Mouse (Mus musculus) ES-E14 (cell line): ENCODE data around the gene Traf4. TPM values are rescaled to one million over a fixed set of nuclear protein-coding genes. Genes with fewer than 3 reads are reported as not detected.

Source experiments
- DNase-seq: peaks from one replicate; pipeline ENCODE4 v3.0.0-alpha.2; 2013; ENCODE audit warnings: low read depth, low spot score
- H3K27ac ChIP-seq: 2 replicates; pipeline ENCODE4 v1.5.1; 2012; ENCODE audit warnings: low read depth, mild to moderate bottlenecking, low read length, moderate library complexity, mixed read lengths; ENCODE audit not compliant: poor library complexity, insufficient read depth, severe bottlenecking
- H3K36me3 ChIP-seq: 2 replicates; pipeline ENCODE4 v1.6.1; 2012; ENCODE audit warnings: mild to moderate bottlenecking, low read length, moderate library complexity, mixed read lengths; ENCODE audit not compliant: control insufficient read depth, poor library complexity, insufficient read depth, severe bottlenecking
- H3K4me1 ChIP-seq, 2 experiments: fragments of 150-350 bp in 1 of 2; sonication (generic) in 1 of 2; 2 replicates each; pipeline ENCODE4 v1.6.1; 2012; ENCODE audit warnings: low read length in 2 of 2, mild to moderate bottlenecking in 1 of 2, mixed read lengths in 1 of 2; ENCODE audit not compliant: control insufficient read depth in 2 of 2, insufficient read depth in 2 of 2, poor library complexity in 1 of 2
- H3K4me3 ChIP-seq, 2 experiments: fragments of 150-350 bp in 1 of 2; sonication (generic) in 1 of 2; 2 replicates each; pipeline ENCODE4 v1.5.1; 2012; ENCODE audit warnings: low read length in 2 of 2, low read depth in 1 of 2, mild to moderate bottlenecking in 1 of 2, mixed read lengths in 1 of 2; ENCODE audit not compliant: insufficient read depth in 1 of 2, poor library complexity in 1 of 2, severe bottlenecking in 1 of 2
- H3K9ac ChIP-seq: 2 replicates; pipeline ENCODE4 v1.6.1; 2012; ENCODE audit warnings: low read depth, mild to moderate bottlenecking, low read length, mixed read lengths; ENCODE audit not compliant: poor library complexity, insufficient read depth, severe bottlenecking
- H3K9me3 ChIP-seq: fragments of 150-350 bp; sonication (generic); 2 replicates; pipeline ENCODE4 v1.6.1; 2012; ENCODE audit warnings: low read depth, mild to moderate bottlenecking, low read length; ENCODE audit not compliant: control insufficient read depth, insufficient read depth
- CHD2 ChIP-seq: IDR thresholded peaks from 2 replicates; pipeline ENCODE4 v1.6.1; 2014; ENCODE audit warnings: mild to moderate bottlenecking, low read depth, low read length, inconsistent platforms
- HCFC1 ChIP-seq: IDR thresholded peaks from 2 replicates; pipeline ENCODE4 v1.6.1; 2012; ENCODE audit warnings: low read length, inconsistent platforms, borderline replicate concordance; ENCODE audit not compliant: insufficient read depth
- MAFK ChIP-seq: IDR thresholded peaks from 2 replicates; pipeline ENCODE4 v1.6.1; 2014; ENCODE audit warnings: mild to moderate bottlenecking, low read depth, low read length, inconsistent platforms; ENCODE audit not compliant: insufficient read depth
- ZC3H11A ChIP-seq: IDR thresholded peaks from 2 replicates; pipeline ENCODE4 v1.6.1; 2012; ENCODE audit warnings: low read depth, mild to moderate bottlenecking, inconsistent platforms, low read length, borderline replicate concordance
- ZNF384 ChIP-seq: IDR thresholded peaks from 2 replicates; pipeline ENCODE4 v1.6.1; 2012; ENCODE audit warnings: low read depth, low read length, inconsistent platforms
- in situ Hi-C, 2 experiments: fragments of 600-800 bp; cut with MboI; formaldehyde crosslinking; loops; one replicate each; pipeline ENCODE4 v1.15.1; 2025; ENCODE audit warnings: low sequenced_read_pairs in 2 of 2, inconsistent platforms in 1 of 2; ENCODE audit not compliant: unreplicated experiment in 2 of 2
- total RNA-seq: library from RNA; depleted of rRNA; stranded (reverse); fragments of 300-350 nt; gene quantifications from 2 replicates; pipeline ENCODE4 v1.2.3, GENCODE M21; 2012

Gene Traf4
- total RNA-seq, 1 experiment, result 78.2 TPM

DNA sequence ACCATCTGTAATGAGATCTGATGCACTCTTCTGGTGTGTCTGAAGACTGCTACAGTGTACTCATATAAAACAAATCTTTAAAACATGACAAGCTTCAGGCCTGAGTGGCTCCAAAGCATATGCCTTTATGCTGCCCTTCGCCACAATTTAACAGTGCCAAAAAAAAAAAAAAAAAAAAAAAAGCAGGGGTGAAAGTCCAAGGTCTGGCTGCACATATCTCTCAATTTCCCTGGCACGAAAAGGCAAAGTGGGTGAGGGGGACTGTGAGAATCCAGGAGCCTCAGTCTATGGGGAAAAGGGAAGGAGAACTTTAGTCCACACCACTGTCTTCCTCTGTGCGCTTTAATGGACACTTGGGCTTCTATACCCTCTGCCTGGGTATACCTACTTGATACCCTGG, 37.0 kb upstream of the Traf4 start:
- DNase-seq, result no peak
- Histone ChIP-seq H3K36me3 (peaks cover 29% of the 10 kb centered on the region), H3K4me1 (no peaks in the 10 kb centered on the region; a peak in 1 of 4 replicates), H3K27ac (no peak overlapping the region), H3K9ac (no peak overlapping the region), H3K9me3 (no peaks in the 10 kb centered on the region), H3K4me3 (no peak overlapping the region)
- TF ChIP-seq HCFC1 (no peak), MAFK (no peak), CHD2 (no peak), ZNF384 (no peak), ZC3H11A (no peak)
- in situ Hi-C loops, result no loop called here

DNA sequence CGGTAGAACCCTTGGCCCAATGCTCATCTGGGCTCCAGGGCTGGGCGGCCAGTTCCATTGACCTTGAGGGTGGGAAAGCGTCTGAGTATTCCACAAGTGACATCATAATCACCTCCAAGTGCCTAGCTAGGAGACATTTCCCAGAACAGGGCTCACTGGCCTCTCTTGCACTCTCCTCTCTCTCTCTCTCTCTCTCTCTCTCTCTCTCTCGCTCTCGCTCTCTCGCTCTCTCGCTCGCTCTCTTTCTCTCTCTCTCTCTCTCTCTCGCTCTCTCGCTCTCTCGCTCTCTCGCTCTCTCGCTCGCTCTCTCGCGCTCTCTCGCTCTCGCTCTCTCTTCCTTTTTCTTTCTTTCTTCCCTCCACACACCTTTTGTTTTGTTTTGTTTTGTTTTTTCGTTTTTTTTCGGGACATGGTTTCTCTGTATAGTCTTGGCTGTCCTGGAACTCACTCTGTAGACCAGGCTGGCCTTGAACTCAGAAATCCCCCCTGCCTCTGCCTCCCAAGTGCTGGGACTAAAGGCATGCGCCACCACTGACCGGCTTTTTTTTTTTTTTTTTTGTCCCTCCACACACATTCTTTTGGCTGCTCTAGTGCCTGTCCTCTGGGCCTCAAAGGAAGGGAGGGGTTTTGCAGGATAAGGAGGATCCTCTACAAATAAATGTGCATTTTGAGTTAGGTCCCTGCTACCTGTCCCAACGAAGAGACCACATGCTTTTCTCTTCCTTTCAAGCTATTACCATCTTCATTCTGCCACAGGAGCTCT, 29.9 kb upstream of the Traf4 start:
- in situ Hi-C loops, result no loop called here
- Histone ChIP-seq H3K4me3 (peak overlapping the region; percentile 84 to 94), H3K27ac (no peak overlapping the region), H3K9me3 (no peaks in the 10 kb centered on the region), H3K4me1 (peaks cover 3 to 8% of the 10 kb centered on the region in 2 experiments; a peak in 3 of 4 replicates), H3K9ac (peak overlapping the region; percentile 55; the same call in 1 of the 2 replicates), H3K36me3 (peaks cover 13% of the 10 kb centered on the region)
- no peak for TF ChIP-seq ZC3H11A
- no peak for TF ChIP-seq MAFK
- TF ChIP-seq CHD2, result no peak
- TF ChIP-seq ZNF384, result 0 out of 2 replicates have a peak, but pooled peaks have one; percentile 64
- no peak for TF ChIP-seq HCFC1
- DNase-seq, result no peak

DNA sequence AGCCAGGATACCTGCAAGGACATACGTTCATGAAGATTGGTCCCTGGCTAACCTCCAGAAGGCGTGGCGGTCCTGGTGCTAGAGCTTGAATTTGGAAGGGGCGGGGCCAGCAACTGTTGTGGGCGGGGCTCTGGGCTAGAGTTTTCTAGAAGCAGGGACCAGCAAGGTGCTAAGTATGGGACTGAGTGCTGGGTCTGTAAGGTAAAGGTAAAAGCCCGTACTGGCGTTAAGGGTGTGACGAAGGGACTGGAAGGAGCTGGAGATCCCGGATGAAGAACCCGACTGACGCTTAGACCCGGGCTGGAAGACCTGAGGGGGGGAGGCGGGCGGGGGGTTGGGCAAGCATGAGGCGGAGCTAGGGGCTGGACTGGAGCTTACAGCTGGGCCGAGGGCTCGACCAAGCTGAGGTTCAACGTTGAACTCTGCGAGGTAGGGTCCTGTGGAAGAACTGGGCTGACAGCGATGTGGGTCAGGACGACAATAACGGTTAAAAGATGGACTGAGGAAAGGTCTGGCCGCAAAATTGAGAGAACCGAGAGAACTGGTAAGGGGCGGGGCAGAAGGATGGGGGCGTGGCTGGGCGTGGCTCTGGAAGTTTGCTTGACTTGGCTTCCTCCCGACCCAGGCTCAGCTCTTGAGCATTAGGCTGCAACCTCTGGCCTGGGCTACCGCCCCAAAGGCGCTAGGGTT, 29.2 kb upstream of the Traf4 start:
- no peak for DNase-seq
- peak overlapping the region; percentile 42; the same call in 1 of the 2 replicates for H3K27ac ChIP-seq
- peaks cover 6 to 14% of the 10 kb centered on the region in 2 experiments for H3K4me1 ChIP-seq
- peaks cover 14% of the 10 kb centered on the region for H3K36me3 ChIP-seq
- in situ Hi-C loops, result no loop called here
- peak overlapping the region; percentile 55; the same call in 1 of the 2 replicates for H3K9ac ChIP-seq
- H3K4me3 ChIP-seq, result peak overlapping the region; percentile 84 to 94
- TF ChIP-seq ZC3H11A (no peak), HCFC1 (no peak), CHD2 (no peak), MAFK (no peak), ZNF384 (no peak)
- H3K9me3 ChIP-seq, result no peaks in the 10 kb centered on the region

DNA sequence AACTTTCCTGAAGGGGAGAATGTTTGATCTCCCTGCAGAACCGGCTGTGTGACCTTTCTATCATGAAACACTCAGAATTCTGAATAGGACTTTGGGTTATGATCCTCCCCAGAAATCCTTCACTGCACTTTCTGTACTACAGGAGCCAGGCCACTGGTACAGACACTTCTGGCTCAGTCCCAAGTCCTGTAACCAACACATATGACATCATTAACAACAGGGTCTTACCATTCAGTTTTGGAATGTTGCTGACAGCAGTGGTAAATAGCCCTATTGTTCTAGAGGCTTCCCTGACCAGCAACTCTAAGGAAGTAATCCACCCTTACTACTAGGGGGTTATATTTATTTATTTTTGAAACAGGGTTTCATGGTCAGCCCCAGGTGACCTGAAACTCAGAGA, 27.7 kb upstream of the Traf4 start, which contains the start of gene Proca1:
TSS of gene Proca1 (plus strand) at position 280 of the 400 bp plus-strand sequence.
- in situ Hi-C loops, result no loop called here
- peak within 1 kb of the TSS in 1 of 2 experiments; percentile 94; a peak in 1 of 4 replicates for H3K4me3 ChIP-seq

More for the DNA sequence above, 27.7 kb upstream of the Traf4 start, which contains the start of gene Proca1:
- H3K4me1 ChIP-seq, result peaks cover 6 to 14% of the 10 kb centered on the region in 2 experiments
- H3K9ac ChIP-seq, result no peak within 1 kb of the TSS
- no peaks in the 10 kb centered on the region for H3K9me3 ChIP-seq
- DNase-seq, result no peak
- TF ChIP-seq CHD2 (no peak), ZC3H11A (no peak), HCFC1 (no peak), MAFK (no peak), ZNF384 (no peak)
- peaks cover 14% of the 10 kb centered on the region for H3K36me3 ChIP-seq
- no peak within 1 kb of the TSS for H3K27ac ChIP-seq
